9 mouse cellular contexts compared by ENCODE assay signal in genomic region chr14:8476606-8477005, GRCm38 (mm10).
DNase-seq lines count a peak whose midpoint lies in the region; ATAC-seq lines count a peak whose summit lies in the region.
"Had no signal": no experiment of that assay in that cellular context is flagged by ENCODE, and none has a peak within 500 bp of the region (broad histone marks: within the 10 kb centered on the region; RNA-seq: fewer than 3 reads in every experiment).

No protein-coding gene starts in this region.

- no peaks in the 10 kb centered on the region for H3K36me3 ChIP-seq in hindbrain, embryonic 15.5 days
- no peaks in the 10 kb centered on the region for H3K36me3 ChIP-seq in hindbrain, embryonic 13.5 days

- no peak overlapping the region for H3K4me2 ChIP-seq in hindbrain, embryonic 15.5 days
- H3K4me2 ChIP-seq in hindbrain, embryonic 13.5 days: no peak overlapping the region

- H3K27me3 ChIP-seq in hindbrain, embryonic 15.5 days: no peaks in the 10 kb centered on the region
- no peaks in the 10 kb centered on the region for H3K27me3 ChIP-seq in hindbrain, embryonic 13.5 days

- no peak overlapping the region for H3K9ac ChIP-seq in hindbrain, embryonic 15.5 days
- H3K9ac ChIP-seq in hindbrain, embryonic 13.5 days: no peak overlapping the region

- H3K4me1 ChIP-seq in hindbrain, embryonic 15.5 days (replicated peaks): peaks cover 6% of the 10 kb centered on the region
- H3K4me1 ChIP-seq in hindbrain, embryonic 13.5 days (replicated peaks): peaks cover 6% of the 10 kb centered on the region

- WGBS in hindbrain, embryonic 15.5 days: 55% methylated on average over 3 of the region's 3 CpGs
- 57% methylated on average over 3 of the region's 3 CpGs for WGBS in hindbrain, embryonic 13.5 days

- no peak overlapping the region for H3K4me3 ChIP-seq in hindbrain, embryonic 15.5 days
- H3K4me3 ChIP-seq in hindbrain, embryonic 13.5 days: no peak overlapping the region

- DNase-seq in NIH3T3 (ENCODE audit: low read depth): peak; percentile 17
- DNase-seq in frontal cortex, postnatal 10 days (ENCODE audit: low spot score in 2 of 2): peak; percentile 21 to 59
- DNase-seq in lung, postnatal 10 days: peak; percentile 20
- DNase-seq in adrenal gland, postnatal 4 days (ENCODE audit: low spot score in 2 of 2): no peak
- DNase-seq in gastrocnemius, postnatal 36 days: no peak

- peak; percentile 71; the same call in 1 of the 2 replicates for ATAC-seq in hindbrain, embryonic 15.5 days (ENCODE audit: low FRiP score, low read depth)
- ATAC-seq in hindbrain, embryonic 13.5 days (ENCODE audit: low FRiP score): no peak
- ATAC-seq in erythroid progenitor cell, adult 5-6 weeks (replicated peaks; ENCODE audit: low FRiP score, poor library complexity, severe bottlenecking): no peak

- no peaks in the 10 kb centered on the region for H3K9me3 ChIP-seq in hindbrain, embryonic 15.5 days
- H3K9me3 ChIP-seq in hindbrain, embryonic 13.5 days: no peaks in the 10 kb centered on the region

- intact Hi-C loops in gastrocnemius, postnatal 36 days (cut with DNase I): no loop called here

- H3K27ac ChIP-seq in hindbrain, embryonic 15.5 days (replicated peaks): no peak overlapping the region
- H3K27ac ChIP-seq in hindbrain, embryonic 13.5 days: no peak overlapping the region
- H3K27ac ChIP-seq: macrophage had no signal

Comparison
In these comparisons a context has a peak if more than half of its experiments do, and no peak if none do; other contexts are left out.
1. DNase-seq: peak in NIH3T3 (single experiment), frontal cortex, postnatal 10 days (2 of 2) and lung, postnatal 10 days (single experiment); none in adrenal gland, postnatal 4 days (0 of 2) and gastrocnemius, postnatal 36 days (0 of 2).